Mouse (Mus musculus) lung, embryonic 14.5 days (tissue): ENCODE results near the gene Itprid2. TPM values are rescaled to one million over a fixed set of nuclear protein-coding genes. Genes with fewer than 3 reads are reported as not detected.

Source experiments
- ATAC-seq: fragments of 200-750 bp; cut with Nextera tagmentation; 2 replicates; pipeline ENCODE4 v1.8.0; 2017; ENCODE audit warnings: mild to moderate bottlenecking, moderate TSS enrichment, moderate library complexity; ENCODE audit not compliant: insufficient read depth
- DNase-seq: peaks from one replicate; pipeline ENCODE4 v3.0.0-alpha.2; 2015
- H3K27ac ChIP-seq: fragments of 300-500 bp; sonication (generic); 2 replicates; pipeline ENCODE4 v1.5.1; 2014; ENCODE audit warnings: low read depth, mild to moderate bottlenecking, moderate library complexity
- H3K27me3 ChIP-seq: fragments of 300-500 bp; sonication (generic); 2 replicates; pipeline ENCODE4 v1.6.1; 2014; ENCODE audit warnings: low read length, control low read depth; ENCODE audit not compliant: insufficient read depth
- H3K36me3 ChIP-seq: fragments of 300-500 bp; sonication (generic); 2 replicates; pipeline ENCODE4 v1.6.1; 2014; ENCODE audit warnings: control low read depth; ENCODE audit not compliant: insufficient read depth
- H3K4me1 ChIP-seq: fragments of 300-500 bp; sonication (generic); 2 replicates; pipeline ENCODE4 v1.6.1; 2014; ENCODE audit warnings: antibody characterized with exemption, control low read depth; ENCODE audit not compliant: insufficient read depth
- H3K4me2 ChIP-seq: fragments of 300-500 bp; sonication (generic); 2 replicates; pipeline ENCODE4 v1.6.1; 2014; ENCODE audit warnings: mild to moderate bottlenecking
- H3K4me3 ChIP-seq: fragments of 300-500 bp; sonication (generic); 2 replicates; pipeline ENCODE4 v1.5.1; 2014; ENCODE audit warnings: low read depth, low read length
- H3K9ac ChIP-seq: fragments of 300-500 bp; sonication (generic); 2 replicates; pipeline ENCODE4 v1.6.1; 2014
- H3K9me3 ChIP-seq: fragments of 300-500 bp; sonication (generic); 2 replicates; pipeline ENCODE4 v1.6.1; 2016; ENCODE audit warnings: low read depth, low read length, control low read depth
- CTCF ChIP-seq: IDR thresholded peaks from 2 replicates; pipeline ENCODE4 v1.5.1; 2016; ENCODE audit warnings: antibody characterized with exemption, low read depth
- WGBS: fragments of 180-500 bp; shearing (Covaris S2); extraction: QIAGEN DNeasy Blood & Tissue Kit; methylation state at CpG from one replicate; pipeline ENCODE4 v1.1.7; 2014; 5-methylcytosine and 5-hydroxymethylcytosine counted together
- polyA plus RNA-seq: library from polyadenylated mRNA; unstranded; fragments of >200 nt; fragmentation: Nextera tagmentation; extraction: Ambion mirVana; gene quantifications from 2 replicates; pipeline ENCODE4 v1.2.1, GENCODE M21; 2014

Itprid2 gene
- polyA plus RNA-seq, 1 experiment from 2014 or later, result 14.1 TPM

DNA sequence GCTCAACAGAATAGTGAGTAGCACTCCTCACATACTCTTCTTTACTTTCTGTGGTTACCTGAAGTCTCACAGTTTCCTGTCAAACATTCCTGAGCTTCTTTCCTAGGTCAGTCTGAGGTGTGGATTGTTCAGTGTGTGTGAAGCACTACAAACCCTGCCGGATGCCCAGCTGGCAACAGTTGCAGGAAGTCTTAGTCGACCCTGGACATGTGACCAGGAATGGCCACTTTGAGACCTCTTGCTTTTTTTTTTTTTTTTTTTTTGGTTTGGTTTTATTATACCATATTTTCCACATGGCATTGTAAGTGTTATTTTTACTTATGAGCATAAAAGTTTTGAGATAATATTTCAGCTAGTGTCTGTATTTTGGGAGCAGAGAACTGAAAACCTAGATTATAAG is 29.1 kb upstream of the Itprid2 start:
- no peak for TF ChIP-seq CTCF
- no peak overlapping the region for H3K4me2 ChIP-seq
- no peak overlapping the region for H3K4me3 ChIP-seq
- no peaks in the 10 kb centered on the region for H3K36me3 ChIP-seq
- peaks cover 4% of the 10 kb centered on the region; the same call in 1 of the 2 replicates for H3K4me1 ChIP-seq
- no peaks in the 10 kb centered on the region for H3K27me3 ChIP-seq
- H3K9ac ChIP-seq, result no peak overlapping the region
- H3K9me3 ChIP-seq, result no peaks in the 10 kb centered on the region
- no peak overlapping the region for H3K27ac ChIP-seq
- no peak for ATAC-seq
- 47% methylated on average over 2 of the region's 2 CpGs for WGBS
- no peak for DNase-seq

DNA sequence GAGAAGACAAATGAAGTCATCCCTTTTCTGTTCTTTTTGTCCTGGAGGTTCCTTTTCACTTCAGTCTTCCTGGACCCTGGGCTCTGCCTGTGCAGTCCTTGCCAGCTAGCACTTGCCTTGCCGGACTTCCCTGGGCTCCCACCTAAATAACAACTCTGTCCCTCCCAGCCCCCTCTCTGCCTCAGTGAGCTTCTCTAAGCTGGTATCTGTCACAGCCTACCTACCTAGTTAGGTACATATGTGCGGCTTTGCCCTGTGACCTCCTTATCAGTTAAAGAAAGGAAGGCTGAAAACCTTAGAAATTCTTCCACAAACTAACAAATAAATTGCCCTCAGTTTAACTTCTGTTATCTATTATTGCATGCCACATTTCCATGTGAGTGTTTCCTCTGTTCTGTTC is 28.0 kb upstream of the Itprid2 start:
- H3K9me3 ChIP-seq, result no peaks in the 10 kb centered on the region
- H3K9ac ChIP-seq, result no peak overlapping the region
- no peaks in the 10 kb centered on the region for H3K4me1 ChIP-seq
- H3K4me3 ChIP-seq, result no peak overlapping the region
- no peaks in the 10 kb centered on the region for H3K27me3 ChIP-seq
- no peaks in the 10 kb centered on the region for H3K36me3 ChIP-seq
- no peak for TF ChIP-seq CTCF
- DNase-seq (no peak), ATAC-seq (no peak)
- WGBS, result 53% methylated on average over 2 of the region's 2 CpGs
- H3K27ac ChIP-seq, result no peak overlapping the region
- no peak overlapping the region for H3K4me2 ChIP-seq

DNA sequence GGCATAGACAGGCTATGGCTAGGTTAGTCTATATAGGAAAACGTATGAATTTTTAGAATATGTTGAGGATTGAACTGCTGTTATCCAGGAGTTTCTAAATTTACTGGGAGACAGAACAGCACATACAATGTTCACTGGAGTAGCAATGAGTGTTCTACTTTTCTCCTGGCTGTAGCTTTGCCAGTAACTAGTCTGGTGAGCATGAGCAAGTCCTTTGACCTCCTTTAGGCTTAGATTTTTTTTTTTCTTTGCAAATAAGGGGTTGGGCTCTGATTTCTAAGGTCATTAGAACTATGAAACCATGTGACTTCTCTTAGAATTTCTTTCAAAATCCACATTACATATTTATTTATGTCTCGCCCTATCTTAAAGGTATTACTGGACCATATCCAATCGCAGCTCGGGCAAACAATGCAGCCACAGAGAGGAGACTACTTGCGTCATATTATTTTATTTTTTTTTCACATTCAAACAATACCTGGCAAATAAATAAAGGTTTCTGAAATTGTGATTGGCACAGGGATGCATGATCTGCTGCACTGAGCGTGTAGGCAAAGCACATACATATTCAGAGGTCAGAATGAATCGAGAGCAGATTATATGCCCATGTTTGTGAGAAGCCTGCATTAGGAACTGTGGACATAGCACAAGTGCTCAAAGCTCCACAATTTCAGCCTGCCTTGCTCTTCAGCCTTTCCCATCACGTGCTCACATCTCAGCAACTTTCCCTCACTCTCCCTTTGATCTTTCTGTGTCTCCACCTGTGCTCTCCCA is 26.7 kb upstream of the Itprid2 start:
- WGBS, result 73% methylated on average over 8 of the region's 8 CpGs
- Histone ChIP-seq H3K4me3 (no peak overlapping the region), H3K4me2 (no peak overlapping the region), H3K9me3 (no peaks in the 10 kb centered on the region), H3K9ac (no peak overlapping the region), H3K27me3 (no peaks in the 10 kb centered on the region), H3K4me1 (no peaks in the 10 kb centered on the region), H3K36me3 (no peaks in the 10 kb centered on the region), H3K27ac (no peak overlapping the region)
- no peak for DNase-seq
- TF ChIP-seq CTCF, result no peak
- ATAC-seq, result no peak

DNA sequence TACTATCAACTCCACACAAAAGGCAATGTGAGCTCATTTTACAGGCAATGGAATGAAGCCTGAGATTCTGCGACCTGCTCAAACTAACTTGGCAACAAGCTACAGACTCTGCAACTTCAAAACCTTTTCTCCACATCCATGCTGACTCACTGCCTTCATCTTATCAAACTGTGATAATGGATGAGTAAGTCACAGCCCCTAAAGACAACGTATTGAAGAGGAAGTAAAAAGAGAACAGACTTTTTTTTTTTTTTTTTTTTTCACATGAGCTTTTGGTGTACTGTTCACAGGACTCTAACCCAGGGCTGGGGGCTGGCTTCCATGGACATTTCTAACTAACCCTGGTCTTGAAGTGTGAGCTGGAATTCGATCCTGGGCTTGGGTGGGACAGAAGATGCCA is 24.3 kb upstream of the Itprid2 start:
- H3K27ac ChIP-seq, result no peak overlapping the region
- WGBS, result 45% methylated on average over 3 of the region's 3 CpGs
- H3K9ac ChIP-seq, result no peak overlapping the region
- H3K27me3 ChIP-seq, result no peaks in the 10 kb centered on the region
- H3K36me3 ChIP-seq, result no peaks in the 10 kb centered on the region
- TF ChIP-seq CTCF, result no peak
- H3K4me2 ChIP-seq, result no peak overlapping the region
- H3K4me1 ChIP-seq, result no peaks in the 10 kb centered on the region
- H3K9me3 ChIP-seq, result no peaks in the 10 kb centered on the region
- DNase-seq, result no peak
- H3K4me3 ChIP-seq, result no peak overlapping the region
- ATAC-seq, result no peak

DNA sequence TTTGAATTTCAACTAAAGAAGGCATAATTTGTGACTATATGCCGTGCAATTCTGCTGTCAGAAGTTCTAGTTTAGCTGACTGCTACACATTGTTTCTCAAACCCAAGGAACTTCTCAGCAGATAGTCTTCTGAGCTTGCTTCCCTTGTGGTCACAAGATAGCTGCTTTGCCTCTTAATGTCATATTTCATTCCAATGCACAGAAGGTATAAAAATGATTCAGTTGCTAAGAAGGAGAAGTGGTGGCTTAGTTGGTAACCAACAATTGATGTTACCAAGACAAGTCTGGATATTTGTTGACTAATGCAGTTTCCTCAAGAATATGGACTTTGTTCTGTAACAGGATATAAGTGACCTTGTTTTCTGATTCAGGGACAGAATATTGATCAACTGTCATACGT is 17.0 kb upstream of the Itprid2 start:
- Histone ChIP-seq H3K4me1 (no peaks in the 10 kb centered on the region), H3K9me3 (no peaks in the 10 kb centered on the region), H3K4me2 (no peak overlapping the region), H3K27me3 (no peaks in the 10 kb centered on the region), H3K4me3 (no peak overlapping the region), H3K36me3 (no peaks in the 10 kb centered on the region), H3K27ac (no peak overlapping the region), H3K9ac (no peak overlapping the region)
- WGBS, result 78% methylated on average over 2 of the region's 2 CpGs
- ATAC-seq, result no peak
- no peak for DNase-seq
- no peak for TF ChIP-seq CTCF

- no peak for DNase-seq
These were observed 16.3 kb upstream of the Itprid2 start for GRCm38 (mm10) chr2:79618614-79619568.

GRCm38 (mm10) chr2:79623256-79623655 is 11.9 kb upstream of the Itprid2 start:
- Histone ChIP-seq H3K27ac (no peak overlapping the region), H3K9ac (no peak overlapping the region), H3K27me3 (no peaks in the 10 kb centered on the region), H3K4me2 (no peak overlapping the region), H3K4me1 (no peaks in the 10 kb centered on the region), H3K4me3 (no peak overlapping the region), H3K36me3 (no peaks in the 10 kb centered on the region), H3K9me3 (no peaks in the 10 kb centered on the region)
- 86% methylated on average over 4 of the region's 4 CpGs for WGBS
- no peak for TF ChIP-seq CTCF
- ATAC-seq, result no peak
- no peak for DNase-seq

More at GRCm38 (mm10) chr2:79618614-79619568, 16.3 kb upstream of the Itprid2 start:
- Histone ChIP-seq H3K36me3 (no peaks in the 10 kb centered on the region), H3K9me3 (no peaks in the 10 kb centered on the region), H3K27me3 (no peaks in the 10 kb centered on the region), H3K9ac (no peak overlapping the region), H3K4me2 (no peak overlapping the region), H3K4me1 (no peaks in the 10 kb centered on the region), H3K27ac (no peak overlapping the region), H3K4me3 (no peak overlapping the region)
- 67% methylated on average over 6 of the region's 6 CpGs for WGBS
- TF ChIP-seq CTCF, result no peak
- peak; percentile 47; the same call in 1 of the 2 replicates for ATAC-seq
